Mouse (Mus musculus) ovary, postnatal 36 days (tissue): ENCODE measurements at regions not wholly inside any gene's neighbourhood (a gene's known extent, or its start where the extent isn't known, plus 50 kb on each side); places are given as distances from the start of the nearest gene placed in this dataset.

ENCODE experiments used
- DNase-seq: peaks from one replicate; pipeline ENCODE4 v3.0.0; 2022; ENCODE audit warnings: low spot score, mixed read lengths

- no peak for DNase-seq
Observed at GRCm38 (mm10) chr1:76508821-76509220, 962.8 kb downstream of the Slc4a3 start.

- no peak for DNase-seq
Observed at GRCm38 (mm10) chr1:76509486-76509885, 963.4 kb downstream of the Slc4a3 start.

GRCm38 (mm10) chr1:76512156-76512555 lies 966.1 kb downstream of the Slc4a3 start:
- no peak for DNase-seq

GRCm38 (mm10) chr1:76513490-76513889 lies 967.4 kb downstream of the Slc4a3 start:
- DNase-seq: no peak

GRCm38 (mm10) chr1:76529531-76529930 lies 983.5 kb downstream of the Slc4a3 start:
- DNase-seq: no peak

- no peak for DNase-seq
Observed at GRCm38 (mm10) chr1:76530342-76530741, 984.3 kb downstream of the Slc4a3 start.

GRCm38 (mm10) chr1:76535522-76535956 lies 979.3 kb downstream of the Epha4 start:
- DNase-seq: peak; percentile 55

- DNase-seq: no peak
Observed at GRCm38 (mm10) chr1:76540529-76540928, 974.4 kb downstream of the Epha4 start.

- DNase-seq: peak; percentile 16
Observed at GRCm38 (mm10) chr1:76550876-76551275, 964.0 kb downstream of the Epha4 start.

GRCm38 (mm10) chr1:76559441-76559840 lies 955.4 kb downstream of the Epha4 start:
- DNase-seq: no peak

GRCm38 (mm10) chr1:76575487-76575886 lies 939.4 kb downstream of the Epha4 start:
- DNase-seq: no peak

GRCm38 (mm10) chr1:76585921-76586320 lies 929.0 kb downstream of the Epha4 start:
- DNase-seq: no peak

GRCm38 (mm10) chr1:76625831-76626230 lies 889.1 kb downstream of the Epha4 start:
- no peak for DNase-seq

- no peak for DNase-seq
Observed at GRCm38 (mm10) chr1:76629861-76630260, 885.0 kb downstream of the Epha4 start.

- no peak for DNase-seq
Observed at GRCm38 (mm10) chr1:76634071-76634470, 880.8 kb downstream of the Epha4 start.

GRCm38 (mm10) chr1:76637268-76638009 lies 877.4 kb downstream of the Epha4 start:
- DNase-seq: no peak

- no peak for DNase-seq
Observed at GRCm38 (mm10) chr1:76638010-76638400, 876.9 kb downstream of the Epha4 start.

- DNase-seq: no peak
Observed at GRCm38 (mm10) chr1:76641181-76641711, 873.6 kb downstream of the Epha4 start.

- no peak for DNase-seq
Observed at GRCm38 (mm10) chr1:76642703-76643102, 872.2 kb downstream of the Epha4 start.

GRCm38 (mm10) chr1:76644895-76645294 lies 870.0 kb downstream of the Epha4 start:
- no peak for DNase-seq

GRCm38 (mm10) chr1:76654826-76655225 lies 860.1 kb downstream of the Epha4 start:
- DNase-seq: no peak

GRCm38 (mm10) chr1:76658228-76658627 lies 856.7 kb downstream of the Epha4 start:
- peak; percentile 21 for DNase-seq

GRCm38 (mm10) chr1:76660146-76660545 lies 854.7 kb downstream of the Epha4 start:
- no peak for DNase-seq

GRCm38 (mm10) chr1:76664381-76664780 lies 850.5 kb downstream of the Epha4 start:
- DNase-seq: no peak
